Mouse (Mus musculus): ENCODE data around the gene Hint2.

The Hint2 gene

DNA sequence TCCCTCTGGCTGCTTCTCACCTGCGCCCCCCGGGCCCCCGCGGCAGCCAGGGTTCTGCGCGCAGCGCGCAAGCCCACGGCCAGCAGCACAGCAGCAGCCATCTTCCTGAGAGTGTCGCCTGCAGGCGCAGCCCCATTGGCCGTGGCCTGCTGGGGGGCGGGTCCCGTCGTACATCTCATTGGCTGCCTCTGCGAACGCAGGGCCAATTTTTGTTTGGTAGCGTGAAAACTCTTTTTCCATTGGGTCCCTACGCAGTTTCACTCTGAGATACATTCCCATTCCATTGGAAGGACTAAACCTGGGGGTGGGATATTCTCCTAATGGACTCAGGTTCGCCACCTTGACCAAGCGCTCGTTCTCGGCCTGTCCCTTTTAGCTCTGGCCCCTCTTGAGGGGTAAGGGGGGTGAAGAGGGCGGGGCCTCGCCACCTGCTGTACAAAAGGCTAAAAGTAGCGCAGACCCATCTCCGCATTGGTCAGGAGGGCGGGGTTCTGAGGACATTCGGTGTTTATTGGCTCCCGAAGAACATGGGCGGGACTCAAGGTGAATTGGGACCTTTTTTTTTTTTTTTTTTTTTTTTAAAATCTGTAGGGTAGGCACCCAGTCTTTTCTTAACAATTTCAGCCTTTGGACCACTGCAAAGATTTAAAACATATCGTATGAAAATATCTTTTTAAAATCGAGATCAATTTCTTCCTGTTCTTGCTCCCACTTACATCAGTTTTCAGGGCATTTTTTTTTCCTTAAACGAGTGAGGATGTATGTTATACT is at the start of gene Hint2:
Gene Hint2 (minus strand): TSS at position 128 of the 771 bp plus-strand sequence.
- peak; percentile 95 to 100 for DNase-seq

- DNase-seq: no peak
Measured at GRCm38 (mm10) chr4:43705991-43706390, 49.7 kb upstream of the Hint2 start.

DNA sequence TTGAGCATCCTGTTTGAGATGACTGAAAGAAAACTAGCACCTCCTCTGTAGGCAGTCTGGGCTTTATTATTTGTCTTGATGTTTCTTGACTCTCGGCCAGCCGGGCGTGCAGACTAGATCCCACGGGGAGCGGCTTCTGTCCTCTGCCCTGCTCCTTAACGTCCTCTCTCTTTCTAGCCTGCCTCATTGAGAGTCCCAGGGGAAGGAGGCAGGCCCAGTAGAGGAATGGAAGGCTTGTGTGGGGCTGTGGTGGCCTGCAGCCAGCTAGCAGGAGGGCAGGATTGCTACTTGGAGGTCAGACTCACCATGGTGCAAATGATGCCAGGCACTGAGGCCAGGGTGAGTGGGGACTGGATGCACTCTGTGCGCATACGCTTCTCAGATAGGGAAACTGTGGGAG is 47.6 kb upstream of the Hint2 start:
- no peak for DNase-seq

DNA sequence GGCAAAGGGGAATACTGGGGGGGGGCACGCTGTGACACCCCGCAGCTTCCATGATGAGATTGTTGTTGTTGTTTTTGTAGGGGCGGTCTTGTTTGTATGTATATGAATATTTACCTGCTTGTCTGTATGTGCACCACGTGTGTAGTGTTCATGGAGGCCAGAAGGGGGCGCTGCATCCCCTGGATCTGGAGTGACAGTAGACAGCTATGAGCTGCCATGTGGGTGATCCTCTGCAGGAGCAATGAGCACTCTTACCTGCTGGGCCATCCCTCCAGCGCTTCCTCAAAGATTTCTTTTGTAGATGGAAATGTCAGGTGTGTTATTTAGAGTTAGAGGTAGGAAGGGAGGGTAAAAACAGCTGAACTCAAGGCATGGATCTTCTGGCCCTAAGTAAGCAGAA is 47.2 kb upstream of the Hint2 start:
- DNase-seq: no peak

DNA sequence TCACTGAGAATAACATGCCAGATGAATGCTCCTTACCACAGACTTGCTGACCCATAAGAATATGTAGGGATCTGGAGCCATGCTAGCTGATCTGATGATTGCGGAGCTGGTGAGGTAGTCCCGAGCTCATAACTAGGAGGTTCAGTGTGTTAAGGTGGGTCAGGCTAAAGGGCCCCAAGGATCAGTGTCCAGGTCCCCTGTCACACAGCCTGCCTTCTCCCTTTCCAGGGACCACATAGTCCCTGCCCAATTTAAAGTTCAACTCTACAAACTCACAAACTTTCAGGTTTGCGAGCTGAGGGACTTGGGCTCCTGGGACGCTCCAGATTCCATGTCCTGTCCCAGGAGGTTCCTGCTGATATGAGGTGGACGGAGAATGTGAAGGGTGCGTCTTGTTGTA is 44.4 kb upstream of the Hint2 start, which contains the start of gene Olfr70:
Gene Olfr70 (minus strand): TSS at position 101 of the 400 bp plus-strand sequence.
- DNase-seq: no peak

DNA sequence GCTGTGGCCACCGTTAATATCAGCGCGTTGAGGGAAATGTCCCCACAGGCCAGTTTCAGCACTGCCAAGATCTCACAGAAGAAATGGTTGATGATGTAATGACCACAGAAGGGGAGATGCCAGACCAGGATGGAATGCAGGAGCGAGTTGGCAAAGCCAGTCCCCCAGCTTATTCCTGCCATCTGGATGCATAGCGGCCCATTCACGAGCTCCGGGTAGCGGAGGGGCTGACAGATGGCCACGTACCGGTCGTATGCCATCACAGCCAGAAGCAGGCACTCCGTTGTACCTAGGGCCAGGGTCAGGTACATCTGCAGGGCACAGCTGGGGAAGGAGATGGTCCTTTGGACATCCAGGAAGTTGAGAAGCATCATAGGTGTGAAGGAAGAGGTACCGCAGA is 40.3 kb upstream of the Hint2 start:
- DNase-seq: peak; percentile 48 to 49

DNA sequence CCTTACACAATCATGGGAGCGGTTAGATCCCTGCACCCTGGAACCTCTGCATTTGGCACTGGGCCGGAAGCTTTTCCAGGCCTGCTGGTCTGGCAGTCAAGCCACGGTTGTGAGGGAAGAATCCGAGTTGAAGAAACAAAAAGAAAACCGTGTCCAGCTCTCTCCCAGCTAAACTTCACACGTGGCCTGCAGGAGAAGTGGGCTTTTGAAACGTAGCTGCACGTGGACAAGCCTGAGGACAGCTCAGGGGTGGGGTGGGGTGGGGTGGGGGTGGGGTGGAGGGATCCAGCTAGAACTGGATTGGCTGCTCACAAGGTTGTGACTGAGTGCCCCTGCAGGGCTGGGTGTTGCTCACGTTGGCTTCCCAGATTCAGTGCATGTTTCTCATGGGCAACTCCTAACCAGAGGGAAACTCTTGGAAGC is 39.0 kb upstream of the Hint2 start:
- DNase-seq: no peak

DNA sequence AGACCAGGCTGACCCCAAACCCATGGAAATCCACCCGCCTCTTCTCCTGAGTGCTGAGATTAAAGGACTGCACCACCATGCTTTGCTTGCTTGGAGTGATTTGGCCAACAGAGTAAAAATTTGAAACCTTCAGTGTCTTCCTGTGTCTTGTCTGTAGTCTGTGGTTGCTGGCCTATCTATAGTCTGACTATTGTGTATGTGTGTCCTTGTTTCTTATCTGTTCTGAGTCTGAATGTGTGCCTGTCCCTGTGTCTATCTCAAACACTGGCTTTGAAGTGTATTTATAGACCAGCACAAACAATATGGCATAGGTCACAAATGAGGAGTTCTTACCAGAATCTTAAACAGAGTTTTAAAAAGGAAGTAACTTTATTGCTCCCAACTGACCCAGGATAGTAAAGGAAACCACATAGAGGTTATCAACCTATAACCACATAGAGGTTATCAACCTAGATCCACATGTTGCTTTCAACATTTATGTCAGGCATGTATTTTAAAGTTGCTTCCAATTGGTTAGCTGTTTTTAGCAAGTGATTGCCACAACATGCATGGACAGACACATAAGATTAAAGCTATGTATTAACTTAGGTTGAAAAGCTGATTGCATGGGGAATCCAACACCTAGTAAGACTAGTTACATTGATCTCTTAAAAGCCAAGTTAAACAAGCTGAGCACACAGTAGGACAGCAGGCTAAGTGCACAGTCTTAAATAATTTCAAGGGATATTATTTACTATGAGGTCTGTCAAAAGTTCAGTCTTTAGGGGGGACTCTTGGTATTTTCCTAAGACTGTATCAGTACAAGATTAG is 38.4 kb upstream of the Hint2 start:
- no peak for DNase-seq

GRCm38 (mm10) chr4:43693806-43694241 is 37.6 kb upstream of the Hint2 start:
- no peak for DNase-seq

DNA sequence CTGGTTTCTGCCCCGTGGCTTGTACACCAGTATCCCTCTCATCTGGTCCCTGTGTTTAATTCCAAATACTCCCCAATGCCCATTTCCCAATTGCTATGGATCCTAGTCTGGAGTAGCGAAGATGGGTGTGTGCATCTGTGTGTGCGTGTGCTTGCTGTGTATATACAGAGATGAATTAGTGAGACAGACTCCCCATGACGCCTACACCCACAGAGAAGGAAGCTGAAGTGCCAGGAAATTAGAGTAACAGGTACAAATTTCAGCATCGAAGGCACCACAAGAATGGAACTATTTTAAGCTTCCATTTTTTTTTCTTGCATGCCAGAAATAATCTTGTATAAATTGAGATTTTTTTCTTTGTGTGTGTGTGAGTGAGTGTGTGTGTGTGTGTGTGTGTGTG is 34.8 kb upstream of the Hint2 start:
- no peak for DNase-seq

- no peak for DNase-seq
Measured at GRCm38 (mm10) chr4:43690021-43690420, 33.8 kb upstream of the Hint2 start.

DNA sequence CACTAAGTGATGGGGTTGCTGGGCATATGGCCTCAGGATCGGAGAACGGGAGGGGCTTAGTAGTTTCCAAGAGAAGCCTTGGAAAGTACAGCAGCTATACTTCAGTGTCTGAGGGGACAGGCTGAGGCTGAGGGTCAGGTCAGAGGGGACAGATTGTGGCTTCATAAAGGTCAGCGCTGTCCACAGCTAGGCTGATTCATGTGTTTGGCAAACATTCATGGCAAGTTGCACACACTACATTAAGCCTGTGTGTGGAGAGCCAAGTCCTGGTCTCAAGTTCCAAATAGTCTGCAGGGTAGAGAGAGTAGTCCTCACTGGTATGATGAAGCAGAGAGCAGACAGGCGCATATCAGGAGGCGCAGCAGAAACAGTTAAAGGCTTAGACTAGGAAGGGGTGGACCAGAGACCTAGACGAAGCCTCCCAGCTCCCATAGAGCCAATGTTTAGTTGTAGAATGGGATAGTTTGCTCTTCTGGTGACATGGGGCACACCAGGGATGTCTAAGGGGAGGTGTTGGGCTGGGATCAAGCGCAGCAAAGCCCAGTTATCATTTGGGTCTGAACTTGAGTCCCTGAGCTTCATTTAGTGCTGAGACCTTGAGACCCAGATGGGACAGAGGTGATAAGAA is 23.3 kb upstream of the Hint2 start:
- no peak for DNase-seq

- no peak for DNase-seq
Measured at GRCm38 (mm10) chr4:43678541-43678940, 22.3 kb upstream of the Hint2 start.

DNA sequence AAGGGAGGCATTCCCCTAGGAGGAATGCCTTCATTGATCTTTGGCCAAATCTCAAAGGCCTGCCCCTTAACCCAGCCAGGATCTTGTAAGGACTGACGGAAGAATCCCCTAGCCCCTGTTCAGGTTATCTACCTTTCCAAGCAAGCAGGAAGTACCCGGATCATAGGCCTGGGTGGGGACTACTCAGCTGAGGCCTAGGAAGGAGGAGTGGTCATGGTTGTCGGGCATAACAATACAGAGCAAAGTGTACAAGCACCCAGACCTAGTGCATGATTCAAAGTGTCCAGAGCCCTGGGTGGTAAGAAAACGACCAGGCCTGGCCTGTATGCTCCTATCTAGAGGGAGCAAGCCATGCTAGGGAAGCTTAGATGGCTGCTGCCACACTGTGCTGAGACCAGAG is 19.3 kb upstream of the Hint2 start:
- DNase-seq: no peak

- no peak for DNase-seq
Measured at GRCm38 (mm10) chr4:43674974-43675373, 18.7 kb upstream of the Hint2 start.

- no peak for DNase-seq
Measured at GRCm38 (mm10) chr4:43673703-43674102, 17.4 kb upstream of the Hint2 start.

GRCm38 (mm10) chr4:43672070-43672469 is 15.8 kb upstream of the Hint2 start:
- DNase-seq: peak; percentile 92 to 95

- peak in 1 of 2 experiments; percentile 75 for DNase-seq
Measured at GRCm38 (mm10) chr4:43669428-43669794, 13.1 kb upstream of the Hint2 start.

DNA sequence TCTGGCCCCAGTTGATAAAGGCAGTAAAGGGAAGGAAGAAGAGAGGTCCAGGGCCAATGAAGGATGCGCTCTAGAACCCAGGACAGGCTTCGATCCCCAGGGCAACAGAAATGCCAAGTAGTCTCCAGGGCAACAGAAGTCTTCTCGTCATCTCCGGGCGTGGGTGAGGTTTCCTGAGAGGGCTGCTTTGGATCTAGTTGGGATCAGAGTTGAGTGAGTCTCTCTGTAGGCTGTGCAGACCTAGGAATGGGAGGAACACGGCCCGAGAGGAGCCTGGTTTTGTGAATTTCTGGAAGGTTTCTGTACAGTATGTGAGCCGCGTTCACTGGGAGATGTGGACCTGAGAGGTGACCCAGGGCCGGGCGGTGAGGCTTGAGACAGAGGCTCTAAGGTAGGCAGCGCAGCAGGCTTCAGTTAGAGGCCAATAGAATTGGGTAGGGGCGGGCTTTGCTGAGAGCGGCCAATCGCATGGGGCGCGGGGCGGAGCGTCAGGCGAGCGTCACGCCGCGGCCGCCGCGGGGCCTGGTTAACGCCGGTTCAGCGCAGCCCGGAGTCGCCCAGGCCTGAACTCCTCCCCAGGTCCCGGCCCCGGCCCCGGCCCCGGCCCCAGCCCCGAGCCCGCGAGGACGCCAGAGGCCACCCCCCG is 12.6 kb upstream of the Hint2 start, which contains the start of the genes Tmem8b and Fam221b:
Gene Tmem8b (plus strand): TSS at position 190 of the 646 bp plus-strand sequence.
Gene Fam221b (minus strand): TSS at position 364 of the 646 bp plus-strand sequence.
- DNase-seq: peak; percentile 95 to 96

DNA sequence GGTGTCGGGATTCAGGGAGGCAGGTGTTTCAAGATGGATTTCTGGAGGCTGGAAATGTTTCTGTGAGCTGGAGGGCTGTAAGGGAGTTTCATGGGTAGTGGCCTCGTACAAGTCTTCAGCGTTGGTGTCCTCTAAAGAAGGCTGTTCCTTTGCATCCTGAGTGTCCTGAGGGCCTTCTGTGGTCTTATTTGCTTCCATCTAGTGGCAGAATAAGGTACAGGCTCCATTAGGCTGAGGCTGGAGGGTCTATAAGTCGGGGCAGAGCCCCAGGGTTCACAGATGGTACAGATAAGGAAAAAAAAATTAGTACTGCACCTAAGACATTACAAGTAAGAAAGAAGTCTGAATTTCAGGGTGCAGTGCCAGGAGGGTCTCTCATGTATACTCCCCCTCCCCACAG is 10.1 kb upstream of the Hint2 start:
- no peak for DNase-seq

DNA sequence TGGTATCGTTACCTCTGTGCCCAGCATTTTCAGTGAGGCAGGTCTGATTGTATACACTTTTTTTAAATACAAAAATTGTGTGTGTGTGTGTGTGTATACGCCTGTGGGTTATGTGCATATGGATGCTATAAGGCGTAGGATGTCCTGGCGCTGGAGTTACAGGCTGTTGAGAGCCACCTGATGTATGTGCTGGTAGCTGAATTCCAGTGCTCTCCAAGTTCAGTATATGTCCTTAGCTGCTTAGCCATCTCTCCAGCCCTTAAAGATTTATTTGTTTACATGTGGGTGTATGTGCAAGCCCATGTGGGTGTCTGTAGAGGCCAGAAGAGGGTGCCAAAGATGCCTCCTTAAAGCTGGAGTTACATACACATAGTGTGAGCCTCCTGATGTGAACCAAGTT is 880 bp upstream of the Hint2 start:
- no peak for DNase-seq

- no peak for DNase-seq
Measured at GRCm38 (mm10) chr4:43655656-43656338, 469 bp downstream of the Hint2 start.
